Mouse (Mus musculus): ENCODE results near the gene Tent5c. TPM values are rescaled to one million over a fixed set of nuclear protein-coding genes. Genes with fewer than 3 reads are reported as not detected.

Gene Tent5c
- polyA plus RNA-seq, 1 experiment, result 0.67 TPM

GRCm38 (mm10) chr3:100411945-100412344 is 77.2 kb downstream of the Tent5c start:
- H3K27ac ChIP-seq (ENCODE audit: insufficient read depth, low read length), result no peak overlapping the region
- no peak overlapping the region for H3K4me3 ChIP-seq (ENCODE audit: low read depth, low read length)
- no peaks in the 10 kb centered on the region for H3K27me3 ChIP-seq (ENCODE audit: control insufficient read depth, insufficient read depth, low read length, poor library complexity, severe bottlenecking)
- H3K9ac ChIP-seq (ENCODE audit: low read depth, poor library complexity, severe bottlenecking), result no peak overlapping the region
- no peaks in the 10 kb centered on the region for H3K36me3 ChIP-seq (ENCODE audit: control insufficient read depth, insufficient read depth, low read length, poor library complexity, severe bottlenecking)
- H3K4me1 ChIP-seq (ENCODE audit: control insufficient read depth, insufficient read depth, low read length), result no peaks in the 10 kb centered on the region
- TF ChIP-seq EP300 (IDR thresholded peaks at IDR 0.05; ENCODE audit: insufficient read depth, low read depth, low read length) (no peak), POLR2A (IDR thresholded peaks at IDR 0.05; ENCODE audit: insufficient read depth, low read length) (no peak), CTCF (IDR thresholded peaks at IDR 0.05; ENCODE audit: low read depth, low read length) (no peak)
- H3K9me3 ChIP-seq (replicated peaks; ENCODE audit: control insufficient read depth, insufficient read depth, low read length, poor library complexity, severe bottlenecking), result no peaks in the 10 kb centered on the region

- no peak overlapping the region for H3K9ac ChIP-seq (ENCODE audit: low read depth, poor library complexity, severe bottlenecking)
- no peaks in the 10 kb centered on the region for H3K9me3 ChIP-seq (replicated peaks; ENCODE audit: control insufficient read depth, insufficient read depth, low read length, poor library complexity, severe bottlenecking)
- H3K36me3 ChIP-seq (ENCODE audit: control insufficient read depth, insufficient read depth, low read length, poor library complexity, severe bottlenecking), result no peaks in the 10 kb centered on the region
- no peaks in the 10 kb centered on the region for H3K27me3 ChIP-seq (ENCODE audit: control insufficient read depth, insufficient read depth, low read length, poor library complexity, severe bottlenecking)
- no peaks in the 10 kb centered on the region for H3K4me1 ChIP-seq (ENCODE audit: control insufficient read depth, insufficient read depth, low read length)
- H3K4me3 ChIP-seq (ENCODE audit: low read depth, low read length), result no peak overlapping the region
- H3K27ac ChIP-seq (ENCODE audit: insufficient read depth, low read length), result no peak overlapping the region
- TF ChIP-seq EP300 (IDR thresholded peaks at IDR 0.05; ENCODE audit: insufficient read depth, low read depth, low read length) (no peak), POLR2A (IDR thresholded peaks at IDR 0.05; ENCODE audit: insufficient read depth, low read length) (no peak), CTCF (IDR thresholded peaks at IDR 0.05; ENCODE audit: low read depth, low read length) (no peak)
These were observed 79.8 kb downstream of the Tent5c start for GRCm38 (mm10) chr3:100409280-100409679.

GRCm38 (mm10) chr3:100408351-100409043 is 80.6 kb downstream of the Tent5c start:
- TF ChIP-seq EP300 (IDR thresholded peaks at IDR 0.05; ENCODE audit: insufficient read depth, low read depth, low read length) (no peak), POLR2A (IDR thresholded peaks at IDR 0.05; ENCODE audit: insufficient read depth, low read length) (no peak), CTCF (IDR thresholded peaks at IDR 0.05; ENCODE audit: low read depth, low read length) (no peak)
- Histone ChIP-seq H3K36me3 (ENCODE audit: control insufficient read depth, insufficient read depth, low read length, poor library complexity, severe bottlenecking) (no peaks in the 10 kb centered on the region), H3K4me1 (ENCODE audit: control insufficient read depth, insufficient read depth, low read length) (no peaks in the 10 kb centered on the region), H3K4me3 (ENCODE audit: low read depth, low read length) (no peak overlapping the region), H3K9me3 (replicated peaks; ENCODE audit: control insufficient read depth, insufficient read depth, low read length, poor library complexity, severe bottlenecking) (no peaks in the 10 kb centered on the region), H3K27me3 (ENCODE audit: control insufficient read depth, insufficient read depth, low read length, poor library complexity, severe bottlenecking) (no peaks in the 10 kb centered on the region), H3K27ac (ENCODE audit: insufficient read depth, low read length) (no peak overlapping the region), H3K9ac (ENCODE audit: low read depth, poor library complexity, severe bottlenecking) (no peak overlapping the region)

GRCm38 (mm10) chr3:100402656-100403055 is 86.5 kb downstream of the Tent5c start:
- Histone ChIP-seq H3K4me3 (ENCODE audit: low read depth, low read length) (no peak overlapping the region), H3K27me3 (ENCODE audit: control insufficient read depth, insufficient read depth, low read length, poor library complexity, severe bottlenecking) (no peaks in the 10 kb centered on the region), H3K9me3 (replicated peaks; ENCODE audit: control insufficient read depth, insufficient read depth, low read length, poor library complexity, severe bottlenecking) (no peaks in the 10 kb centered on the region), H3K27ac (ENCODE audit: insufficient read depth, low read length) (no peak overlapping the region), H3K36me3 (ENCODE audit: control insufficient read depth, insufficient read depth, low read length, poor library complexity, severe bottlenecking) (no peaks in the 10 kb centered on the region), H3K9ac (ENCODE audit: low read depth, poor library complexity, severe bottlenecking) (no peak overlapping the region), H3K4me1 (ENCODE audit: control insufficient read depth, insufficient read depth, low read length) (no peaks in the 10 kb centered on the region)
- no peak for TF ChIP-seq POLR2A (IDR thresholded peaks at IDR 0.05; ENCODE audit: insufficient read depth, low read length)
- TF ChIP-seq CTCF (IDR thresholded peaks at IDR 0.05; ENCODE audit: low read depth, low read length), result no peak
- TF ChIP-seq EP300 (IDR thresholded peaks at IDR 0.05; ENCODE audit: insufficient read depth, low read depth, low read length), result no peak

Other genes with a start within 250 kb of the Tent5c start
- gene Man1a2, start 196.2 kb upstream of the Tent5c start, polyA plus RNA-seq (2011; ENCODE audit: insufficient read depth, insufficient read length, low read depth, missing spikeins), result 61.3 and 66.2 TPM in 2 replicates